Mouse (Mus musculus) embryonic facial prominence, embryonic 13.5 days (tissue): ENCODE measurements around the gene Amigo3. TPM values are rescaled to one million over a fixed set of nuclear protein-coding genes. Genes with fewer than 3 reads are reported as not detected.

Source experiments
- ATAC-seq: fragments of 200-750 bp; cut with Nextera tagmentation; 2 replicates; pipeline ENCODE4 v1.8.0; 2017; ENCODE audit warnings: low read depth; ENCODE audit not compliant: insufficient number of reproducible peaks, insufficient read depth, low FRiP score, low TSS enrichment
- H3K27ac ChIP-seq: fragments of 300-500 bp; sonication (generic); 2 replicates; pipeline ENCODE4 v1.5.1; 2015; ENCODE audit warnings: moderate library complexity, mild to moderate bottlenecking, inconsistent platforms
- H3K27me3 ChIP-seq: fragments of 300-500 bp; sonication (generic); 2 replicates; pipeline ENCODE4 v1.6.1; 2015; ENCODE audit warnings: mild to moderate bottlenecking, inconsistent platforms
- H3K36me3 ChIP-seq: fragments of 300-500 bp; sonication (generic); 2 replicates; pipeline ENCODE4 v1.6.1; 2015; ENCODE audit warnings: mild to moderate bottlenecking, inconsistent platforms
- H3K4me1 ChIP-seq: fragments of 300-500 bp; sonication (generic); 2 replicates; pipeline ENCODE4 v1.6.1; 2015; ENCODE audit warnings: inconsistent platforms
- H3K4me2 ChIP-seq: fragments of 300-500 bp; sonication (generic); 2 replicates; pipeline ENCODE4 v1.6.1; 2015; ENCODE audit warnings: moderate library complexity, mild to moderate bottlenecking, inconsistent platforms
- H3K4me3 ChIP-seq: fragments of 300-500 bp; sonication (generic); 2 replicates; pipeline ENCODE4 v1.5.1; 2015; ENCODE audit warnings: mild to moderate bottlenecking, inconsistent platforms
- H3K9ac ChIP-seq: fragments of 300-500 bp; sonication (generic); 2 replicates; pipeline ENCODE4 v1.6.1; 2015; ENCODE audit warnings: mild to moderate bottlenecking, inconsistent platforms
- H3K9me3 ChIP-seq: fragments of 300-500 bp; sonication (generic); 2 replicates; pipeline ENCODE4 v1.6.1; 2016; ENCODE audit warnings: inconsistent platforms
- WGBS: fragments of 180-500 bp; shearing (Covaris S2); methylation state at CpG from one replicate; pipeline ENCODE4 v1.1.7; 2015; ENCODE audit warnings: mixed read lengths; 5-methylcytosine and 5-hydroxymethylcytosine counted together
- polyA plus RNA-seq: library from polyadenylated mRNA; unstranded; fragments of >200 nt; fragmentation: Nextera tagmentation; extraction: Ambion mirVana; gene quantifications from 2 replicates; pipeline ENCODE4 v1.2.1, GENCODE M21; 2015

Gene Amigo3
- polyA plus RNA-seq, 1 experiment from 2014 or later = 3.4 TPM

DNA sequence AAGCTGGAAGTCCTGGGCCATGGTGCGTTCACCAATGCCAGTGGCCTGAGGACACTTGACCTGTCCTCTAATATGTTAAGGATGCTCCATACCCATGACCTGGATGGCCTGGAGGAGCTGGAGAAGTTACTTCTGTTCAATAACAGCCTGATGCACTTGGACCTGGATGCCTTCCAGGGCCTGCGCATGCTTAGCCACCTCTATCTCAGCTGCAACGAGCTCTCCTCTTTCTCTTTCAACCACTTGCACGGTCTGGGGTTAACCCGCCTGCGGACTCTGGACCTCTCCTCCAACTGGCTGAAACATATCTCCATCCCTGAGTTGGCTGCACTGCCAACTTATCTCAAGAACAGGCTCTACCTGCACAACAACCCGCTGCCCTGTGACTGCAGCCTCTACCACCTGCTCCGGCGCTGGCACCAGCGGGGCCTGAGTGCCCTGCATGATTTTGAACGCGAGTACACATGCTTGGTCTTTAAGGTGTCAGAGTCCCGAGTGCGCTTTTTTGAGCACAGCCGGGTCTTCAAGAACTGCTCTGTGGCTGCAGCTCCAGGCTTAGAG is 786 bp downstream of the Amigo3 start:
- peak overlapping the region; percentile 56; the same call in 1 of the 2 replicates for H3K9ac ChIP-seq
- peak overlapping the region; percentile 23; the same call in 1 of the 2 replicates for H3K4me3 ChIP-seq
- H3K36me3 ChIP-seq = peaks cover 82% of the 10 kb centered on the region
- 92% methylated on average over 15 of the region's 15 CpGs for whole genome bisulfite sequencing
- no peaks in the 10 kb centered on the region for H3K27me3 ChIP-seq
- ATAC-seq = no peak
- H3K4me2 ChIP-seq = peak overlapping the region; percentile 52; the same call in 1 of the 2 replicates
- peak overlapping the region; percentile 66; the same call in 1 of the 2 replicates for H3K27ac ChIP-seq
- peaks cover 27% of the 10 kb centered on the region for H3K4me1 ChIP-seq
- H3K9me3 ChIP-seq = no peaks in the 10 kb centered on the region

DNA sequence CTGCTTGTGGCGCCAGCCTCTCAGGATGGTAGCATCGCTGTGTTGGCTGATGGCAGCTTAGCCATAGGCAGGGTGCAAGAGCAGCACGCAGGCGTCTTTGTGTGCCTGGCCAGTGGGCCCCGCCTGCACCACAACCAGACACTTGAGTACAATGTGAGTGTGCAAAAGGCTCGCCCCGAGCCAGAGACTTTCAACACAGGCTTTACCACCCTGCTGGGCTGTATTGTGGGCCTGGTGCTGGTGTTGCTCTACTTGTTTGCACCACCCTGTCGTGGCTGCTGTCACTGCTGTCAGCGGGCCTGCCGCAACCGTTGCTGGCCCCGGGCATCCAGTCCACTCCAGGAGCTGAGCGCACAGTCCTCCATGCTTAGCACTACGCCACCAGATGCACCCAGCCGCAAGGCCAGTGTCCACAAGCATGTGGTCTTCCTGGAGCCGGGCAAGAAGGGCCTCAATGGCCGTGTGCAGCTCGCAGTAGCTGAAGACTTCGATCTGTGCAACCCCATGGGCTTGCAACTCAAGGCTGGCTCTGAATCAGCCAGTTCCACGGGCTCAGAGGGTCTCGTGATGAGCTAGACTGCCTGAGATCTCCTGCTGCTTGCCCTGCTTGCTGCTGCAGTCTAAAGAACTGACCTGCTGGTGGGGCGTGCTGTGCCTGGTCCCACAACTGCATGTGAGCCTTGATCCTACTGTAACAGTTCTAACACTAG is 1.5 kb downstream of the Amigo3 start:
- WGBS = 88% methylated on average over 22 of the region's 22 CpGs
- H3K36me3 ChIP-seq = peaks cover 89% of the 10 kb centered on the region
- no peaks in the 10 kb centered on the region for H3K27me3 ChIP-seq
- H3K4me1 ChIP-seq = peaks cover 26% of the 10 kb centered on the region
- no peak overlapping the region for H3K4me3 ChIP-seq
- ATAC-seq = no peak
- no peak overlapping the region for H3K27ac ChIP-seq
- peak overlapping the region; percentile 11; the same call in 1 of the 2 replicates for H3K9ac ChIP-seq
- no peak overlapping the region for H3K4me2 ChIP-seq
- H3K9me3 ChIP-seq = no peaks in the 10 kb centered on the region

DNA sequence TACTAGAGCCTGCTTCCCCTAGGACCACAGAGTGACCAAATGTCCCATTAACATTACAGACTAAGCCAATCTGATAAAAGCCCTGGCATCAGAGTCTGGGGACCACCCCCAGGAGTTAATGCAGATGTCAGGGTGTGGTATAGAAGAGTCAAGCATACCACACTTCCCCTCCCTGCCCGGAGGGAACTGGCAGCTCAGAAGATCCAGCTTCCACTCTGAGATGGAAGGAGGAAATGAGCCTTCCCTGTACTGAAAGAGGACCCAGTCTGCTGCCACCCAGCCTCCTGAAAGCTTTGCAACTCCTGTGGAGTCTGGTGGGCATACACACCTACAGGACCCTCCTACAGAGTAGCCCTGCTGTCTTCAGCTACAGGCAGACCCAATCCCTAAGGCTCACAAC is 2.1 kb downstream of the Amigo3 start:
- Histone ChIP-seq H3K9ac (0 out of 2 replicates have a peak overlapping the region, but pooled peaks have one; percentile 33), H3K27ac (no peak overlapping the region), H3K4me2 (no peak overlapping the region), H3K4me3 (no peak overlapping the region), H3K27me3 (no peaks in the 10 kb centered on the region), H3K9me3 (no peaks in the 10 kb centered on the region), H3K4me1 (peaks cover 20% of the 10 kb centered on the region), H3K36me3 (peaks cover 95% of the 10 kb centered on the region)
- ATAC-seq = no peak
- whole genome bisulfite sequencing = 88% methylated on average over 1 of the region's 1 CpGs

DNA sequence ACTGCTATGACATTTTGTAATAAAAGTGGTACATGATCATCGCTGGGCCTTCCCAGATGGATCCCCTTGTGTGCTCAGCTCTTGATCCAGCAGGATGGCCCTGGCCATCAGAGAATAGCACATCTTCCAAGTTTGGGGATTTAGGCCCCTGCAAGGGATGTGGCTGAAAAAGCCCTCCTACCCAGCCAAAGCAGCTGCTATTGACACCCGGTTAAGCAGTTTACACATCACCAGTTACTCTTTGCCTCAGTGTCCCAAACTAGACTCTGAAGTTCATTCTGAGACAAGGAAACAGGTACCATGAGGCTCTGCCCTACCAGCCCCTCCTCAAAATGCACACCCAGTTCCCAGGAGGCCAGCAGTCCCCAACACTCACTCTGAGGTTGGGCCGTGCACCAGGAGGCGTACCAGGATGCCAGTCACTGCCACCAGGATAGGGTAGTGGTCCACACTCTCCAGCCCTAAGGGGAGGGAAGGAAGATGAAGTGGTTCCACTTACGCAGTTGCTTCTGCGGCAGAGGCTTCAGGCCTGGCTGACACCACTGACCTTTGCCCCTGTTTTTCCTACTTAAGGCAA is 2.8 kb downstream of the Amigo3 start:
- Histone ChIP-seq H3K27me3 (no peaks in the 10 kb centered on the region), H3K27ac (no peak overlapping the region)

DNA sequence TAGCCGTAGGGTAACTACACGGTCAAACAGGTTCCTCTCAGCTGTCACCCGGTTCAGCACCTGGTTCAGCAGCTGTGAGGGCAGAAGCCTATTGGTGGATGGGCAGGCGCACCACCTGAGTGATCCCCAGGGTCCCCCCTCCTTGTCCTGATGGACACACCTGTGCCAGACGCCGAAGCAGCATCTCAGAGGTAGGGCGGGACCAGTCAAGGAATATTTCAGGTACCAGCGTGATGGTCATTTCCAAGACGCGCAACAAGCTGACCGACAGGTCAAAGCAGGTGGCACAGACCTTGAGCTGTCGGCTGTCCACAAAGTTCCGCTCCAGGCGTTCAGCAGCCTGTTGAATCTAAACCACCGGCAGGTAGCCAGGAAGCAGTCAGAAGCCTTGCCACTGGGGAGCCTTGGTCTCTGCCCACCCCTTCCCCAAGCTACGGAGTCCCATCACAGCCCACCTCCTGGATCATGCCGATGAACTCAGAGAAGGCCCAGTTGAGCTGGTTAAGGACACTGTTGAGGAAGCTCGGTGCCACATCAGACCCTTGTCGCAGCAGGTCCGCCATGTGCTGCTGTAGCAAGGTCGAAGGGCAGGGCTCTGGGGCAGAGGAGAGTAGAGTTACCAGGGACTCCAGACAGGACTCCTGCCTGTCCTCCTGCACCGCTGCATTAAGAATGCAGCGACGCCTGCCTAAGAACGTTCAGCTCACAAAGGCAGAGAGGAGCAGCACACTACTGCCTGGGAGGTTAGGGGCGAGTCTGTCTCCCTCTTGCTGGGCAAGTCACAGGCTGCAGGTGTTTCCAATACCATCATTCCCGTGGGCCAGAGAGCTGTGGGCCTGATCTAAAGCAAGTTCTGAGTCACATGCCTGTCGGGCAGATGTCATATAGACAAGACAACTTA is 3.7 kb downstream of the Amigo3 start:
- no peak for ATAC-seq
- peaks cover 88% of the 10 kb centered on the region for H3K36me3 ChIP-seq
- H3K27ac ChIP-seq = no peak overlapping the region
- no peak overlapping the region for H3K4me3 ChIP-seq
- 0 out of 2 replicates have a peak overlapping the region, but pooled peaks have one; percentile 16 for H3K9ac ChIP-seq
- H3K4me2 ChIP-seq = no peak overlapping the region
- no peaks in the 10 kb centered on the region for H3K27me3 ChIP-seq
- peaks cover 14% of the 10 kb centered on the region for H3K4me1 ChIP-seq
- no peaks in the 10 kb centered on the region for H3K9me3 ChIP-seq
- 74% methylated on average over 28 of the region's 28 CpGs for WGBS

More for the DNA sequence above, 2.8 kb downstream of the Amigo3 start:
- Histone ChIP-seq H3K9ac (no peak overlapping the region), H3K9me3 (no peaks in the 10 kb centered on the region), H3K4me2 (no peak overlapping the region), H3K4me1 (peaks cover 14% of the 10 kb centered on the region), H3K36me3 (peaks cover 93% of the 10 kb centered on the region), H3K4me3 (no peak overlapping the region)
- 76% methylated on average over 6 of the region's 6 CpGs for WGBS
- no peak for ATAC-seq

DNA sequence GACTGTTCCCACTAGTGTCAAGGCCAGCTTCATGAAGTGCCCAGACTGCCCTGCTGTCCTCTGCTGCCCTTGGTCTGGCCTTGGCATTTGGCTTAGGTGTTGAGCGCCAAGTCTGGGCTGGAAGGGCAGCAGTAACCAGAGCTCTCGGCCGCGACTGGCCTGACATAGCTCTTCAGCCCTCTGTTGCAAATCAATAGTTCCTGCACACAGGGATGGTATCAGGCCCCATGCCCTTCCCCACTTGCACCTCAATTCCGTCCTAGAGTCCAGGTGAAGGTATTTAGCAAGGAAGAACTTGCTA is 4.3 kb downstream of the Amigo3 start:
- H3K36me3 ChIP-seq = peaks cover 88% of the 10 kb centered on the region
- 0 out of 2 replicates have a peak overlapping the region, but pooled peaks have one; percentile 16 for H3K9ac ChIP-seq

DNA sequence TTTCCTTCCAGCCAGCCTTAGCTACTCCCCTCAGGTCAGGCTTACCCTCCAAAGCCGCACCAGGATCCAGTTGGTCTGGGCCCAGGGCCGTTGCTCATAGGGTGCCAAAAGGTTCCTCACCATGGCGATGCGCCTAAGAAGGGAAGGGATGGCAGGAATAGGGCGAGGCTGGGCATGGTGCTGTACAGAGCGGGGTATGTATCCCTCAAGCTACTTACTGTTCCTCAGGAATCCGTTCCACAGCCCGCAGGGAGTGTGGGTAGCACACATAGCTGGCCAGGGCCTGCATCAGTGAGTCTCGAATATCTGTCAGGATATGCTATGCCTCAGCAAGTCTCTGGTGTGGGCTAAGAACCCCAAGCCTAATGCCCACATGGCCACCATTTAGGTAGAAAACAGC is 5.3 kb downstream of the Amigo3 start:
- Histone ChIP-seq H3K27ac (no peak overlapping the region), H3K36me3 (peaks cover 93% of the 10 kb centered on the region), H3K27me3 (no peaks in the 10 kb centered on the region), H3K4me1 (peaks cover 3% of the 10 kb centered on the region; the same call in 1 of the 2 replicates), H3K9ac (no peak overlapping the region), H3K4me3 (no peak overlapping the region), H3K9me3 (no peaks in the 10 kb centered on the region), H3K4me2 (no peak overlapping the region)
- no peak for ATAC-seq
- WGBS = 94% methylated on average over 9 of the region's 9 CpGs

More for the DNA sequence above, 4.3 kb downstream of the Amigo3 start:
- no peak overlapping the region for H3K4me2 ChIP-seq
- H3K4me3 ChIP-seq = no peak overlapping the region
- H3K27ac ChIP-seq = no peak overlapping the region
- no peaks in the 10 kb centered on the region for H3K9me3 ChIP-seq
- peaks cover 14% of the 10 kb centered on the region for H3K4me1 ChIP-seq
- H3K27me3 ChIP-seq = no peaks in the 10 kb centered on the region
- no peak for ATAC-seq
- WGBS = 86% methylated on average over 5 of the region's 5 CpGs

DNA sequence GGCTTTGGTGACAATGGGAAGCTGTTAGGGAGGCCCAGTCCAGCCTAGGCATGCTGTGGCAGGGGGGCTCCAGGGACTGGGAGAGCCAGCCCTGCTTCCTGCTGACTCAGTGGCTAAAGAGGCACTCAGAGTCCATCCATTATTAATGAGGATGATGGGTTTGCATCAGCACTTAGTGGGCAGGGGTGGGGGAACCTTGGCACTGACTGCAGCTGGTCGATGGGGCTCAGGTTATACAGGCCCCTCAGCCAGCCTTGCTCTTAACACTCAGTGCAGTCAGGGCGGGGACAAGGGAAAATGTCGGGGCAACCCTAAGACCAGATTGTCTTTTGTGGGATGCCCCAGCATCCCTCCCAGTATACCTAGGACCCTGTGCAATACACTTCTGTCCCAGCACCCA is 9.2 kb downstream of the Amigo3 start:
- Histone ChIP-seq H3K9ac (no peak overlapping the region), H3K27me3 (no peaks in the 10 kb centered on the region), H3K27ac (no peak overlapping the region), H3K36me3 (peaks cover 89% of the 10 kb centered on the region), H3K9me3 (no peaks in the 10 kb centered on the region), H3K4me1 (no peaks in the 10 kb centered on the region), H3K4me3 (no peak overlapping the region), H3K4me2 (no peak overlapping the region)
- 91% methylated on average over 3 of the region's 3 CpGs for WGBS
- ATAC-seq = no peak

DNA sequence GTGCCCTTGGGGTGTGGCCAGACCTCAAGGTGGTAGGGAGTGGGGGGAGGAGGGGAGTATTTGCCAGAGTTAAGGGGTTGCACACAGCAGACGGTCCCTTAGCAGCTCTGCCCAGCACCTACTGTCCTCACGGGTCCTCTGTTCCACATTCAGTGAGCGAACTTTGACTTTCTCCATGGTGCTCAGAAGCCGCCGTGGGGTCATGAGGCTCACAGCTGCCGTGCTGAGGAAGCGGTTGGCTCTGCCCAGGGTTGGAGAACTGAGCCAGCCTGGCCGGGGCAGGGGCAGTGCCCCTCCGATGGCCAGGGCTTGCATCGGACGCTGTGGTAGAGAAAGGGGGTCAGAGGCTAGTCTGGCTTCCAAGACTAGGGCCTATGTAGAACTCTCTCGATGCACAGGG is 10.4 kb downstream of the Amigo3 start:
- no peak for ATAC-seq
- Histone ChIP-seq H3K27me3 (no peaks in the 10 kb centered on the region), H3K36me3 (peaks cover 80% of the 10 kb centered on the region), H3K4me1 (0 out of 2 replicates have a peak, but pooled peaks cover 3% of the 10 kb centered on the region), H3K4me2 (no peak overlapping the region), H3K9ac (0 out of 2 replicates have a peak overlapping the region, but pooled peaks have one; percentile 16), H3K9me3 (no peaks in the 10 kb centered on the region), H3K4me3 (no peak overlapping the region), H3K27ac (no peak overlapping the region)
- 88% methylated on average over 12 of the region's 12 CpGs for WGBS

DNA sequence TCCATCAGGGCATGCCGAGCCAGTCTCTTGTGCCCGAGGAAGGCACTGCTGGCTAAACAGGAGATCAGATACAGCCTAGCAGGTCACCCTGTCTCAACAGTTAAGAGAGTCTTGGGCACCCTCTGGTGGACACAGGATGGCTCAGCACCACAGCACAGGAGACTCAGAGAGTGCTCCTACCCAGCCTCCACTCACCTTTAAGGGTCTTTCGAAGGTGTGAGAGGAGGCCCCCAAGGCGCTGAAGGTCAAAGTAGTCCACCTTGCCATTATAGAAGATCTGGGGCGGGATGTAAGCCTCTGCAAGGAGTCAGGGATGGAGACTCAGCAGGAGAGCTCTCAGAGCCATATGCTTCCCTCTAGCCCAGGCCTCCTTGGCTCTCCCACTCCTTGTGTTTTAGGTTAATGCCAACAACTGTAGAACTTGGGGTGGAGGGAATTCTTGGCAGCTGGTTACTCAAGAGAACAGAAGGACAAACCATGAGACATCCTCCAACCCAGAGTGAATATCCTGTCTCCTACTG is 12.6 kb downstream of the Amigo3 start:
- no peaks in the 10 kb centered on the region for H3K9me3 ChIP-seq
- H3K4me2 ChIP-seq = no peak overlapping the region
- ATAC-seq = no peak
- WGBS = 43% methylated on average over 5 of the region's 5 CpGs
- H3K36me3 ChIP-seq = peaks cover 77% of the 10 kb centered on the region
- no peaks in the 10 kb centered on the region for H3K27me3 ChIP-seq
- H3K9ac ChIP-seq = no peak overlapping the region
- 0 out of 2 replicates have a peak, but pooled peaks cover 3% of the 10 kb centered on the region for H3K4me1 ChIP-seq
- no peak overlapping the region for H3K27ac ChIP-seq
- H3K4me3 ChIP-seq = no peak overlapping the region

DNA sequence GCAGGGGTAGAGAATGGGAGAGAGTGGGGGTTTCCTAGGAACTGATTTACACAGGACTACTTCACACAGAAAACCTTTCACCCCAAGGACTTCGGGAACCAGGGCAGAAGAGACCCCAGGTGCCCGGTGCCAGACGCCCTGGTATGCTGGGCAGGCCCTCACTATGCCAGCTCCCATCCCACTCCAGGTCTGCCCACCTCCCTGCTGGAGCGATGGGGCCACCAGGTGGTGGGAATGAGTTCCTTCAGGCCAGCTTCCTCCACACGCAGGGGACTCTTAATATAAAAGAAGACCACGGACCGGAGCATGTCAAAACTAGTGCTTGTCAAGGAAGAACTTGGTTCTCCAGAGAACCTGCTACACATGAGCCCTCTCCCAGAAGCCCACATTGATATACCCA is 14.2 kb downstream of the Amigo3 start:
- Histone ChIP-seq H3K9me3 (no peaks in the 10 kb centered on the region), H3K4me1 (0 out of 2 replicates have a peak, but pooled peaks cover 3% of the 10 kb centered on the region), H3K36me3 (peaks cover 77% of the 10 kb centered on the region), H3K27me3 (no peaks in the 10 kb centered on the region), H3K27ac (no peak overlapping the region), H3K4me2 (no peak overlapping the region), H3K9ac (no peak overlapping the region), H3K4me3 (no peak overlapping the region)
- WGBS = 87% methylated on average over 7 of the region's 7 CpGs
- ATAC-seq = no peak
